Mouse (Mus musculus): ENCODE measurements around the gene Gm45783.

DNA sequence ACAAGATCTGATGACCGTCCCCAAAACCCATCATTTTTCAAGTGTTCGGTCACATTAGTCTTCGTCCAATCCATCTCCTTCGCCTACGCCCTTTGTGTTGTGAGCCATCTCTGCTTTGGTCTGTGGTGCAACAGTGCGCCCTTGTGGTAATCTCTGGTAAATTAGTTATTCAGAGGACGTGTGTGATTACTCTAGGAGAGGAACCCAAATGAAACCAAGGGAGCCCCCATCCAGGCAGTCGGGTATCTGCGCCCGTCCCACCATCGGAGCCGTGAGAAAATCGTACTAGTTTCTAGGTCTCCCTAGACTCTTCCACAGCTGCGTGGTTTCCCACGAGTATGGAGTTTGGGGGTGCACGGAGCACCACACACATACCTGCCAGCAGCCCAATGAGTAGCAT lies 78.8 kb downstream of the Gm45783 start:
- no peak for TF ChIP-seq POLR2A (IDR thresholded peaks at IDR 0.05; ENCODE audit: extremely low read depth, insufficient read depth, low read length)
- peak; percentile 23; the same call in 1 of the 2 replicates for TF ChIP-seq CTCF (IDR thresholded peaks at IDR 0.05; ENCODE audit: low read depth, low read length)
